Mouse (Mus musculus) CH12.LX (cell line): ENCODE measurements at regions not wholly inside any gene's neighbourhood (a gene's known extent, or its start where the extent isn't known, plus 50 kb on each side); places are given as distances from the start of the nearest gene placed in this dataset.

Source experiments
- DNase-seq: peaks from one replicate; pipeline ENCODE4 v3.0.0-alpha.2; 2013; ENCODE audit errors: extremely low read depth
- H3K27ac ChIP-seq: 2 replicates; pipeline ENCODE4 v1.5.1; 2012; ENCODE audit warnings: low read depth, mild to moderate bottlenecking, control low read depth, moderate library complexity; ENCODE audit not compliant: insufficient read depth
- H3K27me3 ChIP-seq: replicated peaks from 2 replicates; pipeline ENCODE3; 2012; ENCODE audit warnings: inconsistent platforms
- H3K36me3 ChIP-seq, 2 experiments: replicated peaks in 1 of 2; 2 replicates each; pipeline versions ENCODE3 to v1.6.1; 2012; ENCODE audit warnings: inconsistent platforms in 1 of 2, low read length in 1 of 2, mild to moderate bottlenecking in 1 of 2, mixed read lengths in 1 of 2, moderate library complexity in 1 of 2; ENCODE audit not compliant: control insufficient read depth in 1 of 2, insufficient read depth in 1 of 2
- H3K4me1 ChIP-seq, 2 experiments: 2 replicates each; pipeline ENCODE4 v1.6.1; 2012; ENCODE audit warnings: inconsistent platforms in 1 of 2, moderate library complexity in 1 of 2; ENCODE audit not compliant: insufficient read depth in 2 of 2, control insufficient read depth in 1 of 2
- H3K4me2 ChIP-seq: 2 replicates; pipeline ENCODE4 v1.6.1; 2012; ENCODE audit warnings: low read depth, mild to moderate bottlenecking, control low read depth; ENCODE audit not compliant: poor library complexity, insufficient read depth, severe bottlenecking
- H3K4me3 ChIP-seq, 3 experiments: fragments of 150-350 bp in 1 of 3; sonication (generic) in 1 of 3; replicated peaks in 1 of 3; 2 replicates each; pipeline versions ENCODE3 to v1.5.1; 2011 to 2012; ENCODE audit warnings: low read depth in 2 of 3, low read length in 2 of 3, mild to moderate bottlenecking in 2 of 3, moderate library complexity in 2 of 3, control low read depth in 1 of 3, improper control_type of control experiment in 1 of 3, inconsistent platforms in 1 of 3, mixed read lengths in 1 of 3; ENCODE audit not compliant: poor library complexity in 1 of 3
- H3K79me2 ChIP-seq: replicated peaks from 2 replicates; pipeline ENCODE4 v1.6.1; 2012; ENCODE audit warnings: mild to moderate bottlenecking, moderate library complexity; ENCODE audit not compliant: control insufficient read depth, poor library complexity, insufficient read depth, severe bottlenecking; ENCODE audit errors: extremely low read depth
- H3K9ac ChIP-seq: 2 replicates; pipeline ENCODE4 v1.6.1; 2012; ENCODE audit warnings: low read depth, mild to moderate bottlenecking, control low read depth, moderate library complexity; ENCODE audit not compliant: insufficient read depth
- H3K9me3 ChIP-seq: replicated peaks from 2 replicates; pipeline ENCODE3; 2012; ENCODE audit warnings: low read length, inconsistent platforms, mixed read lengths
- BHLHE40 ChIP-seq: IDR thresholded peaks from 2 replicates; pipeline ENCODE4 v1.6.1; 2011; ENCODE audit warnings: mild to moderate bottlenecking, low read depth, low read length, improper control_type of control experiment
- CTCF ChIP-seq, 2 experiments: IDR thresholded peaks in 1 of 2; conservative IDR thresholded peaks in 1 of 2; 2 replicates each; pipeline ENCODE4 v1.5.1; 2011 to 2012; ENCODE audit warnings: low read depth in 2 of 2, low read length in 2 of 2, improper control_type of control experiment in 1 of 2, inconsistent platforms in 1 of 2, mild to moderate bottlenecking in 1 of 2, moderate library complexity in 1 of 2
- E2F4 ChIP-seq: IDR thresholded peaks from 2 replicates; pipeline ENCODE4 v1.6.1; 2011; ENCODE audit warnings: low read depth, low read length, improper control_type of control experiment; ENCODE audit not compliant: insufficient replicate concordance
- ELF1 ChIP-seq: IDR thresholded peaks from 2 replicates; pipeline ENCODE4 v1.6.1; 2014; ENCODE audit warnings: low read depth, mild to moderate bottlenecking, inconsistent platforms, low read length, improper control_type of control experiment
- GABPA ChIP-seq: IDR thresholded peaks from 2 replicates; pipeline ENCODE4 v1.6.1; 2012; ENCODE audit warnings: low read depth, low read length, improper control_type of control experiment, inconsistent platforms; ENCODE audit not compliant: insufficient replicate concordance
- IRF4 ChIP-seq: IDR thresholded peaks from 2 replicates; pipeline ENCODE4 v1.6.1; 2014; ENCODE audit warnings: low read depth, mild to moderate bottlenecking, inconsistent platforms, low read length, improper control_type of control experiment
- JUN ChIP-seq: IDR thresholded peaks from 2 replicates; pipeline ENCODE4 v1.6.1; 2011; ENCODE audit warnings: low read depth, mild to moderate bottlenecking, low read length, improper control_type of control experiment, moderate library complexity; ENCODE audit not compliant: insufficient read depth
- KAT2A ChIP-seq: IDR thresholded peaks from 2 replicates; pipeline ENCODE4 v1.6.1; 2012; ENCODE audit warnings: low read length, improper control_type of control experiment, inconsistent platforms; ENCODE audit not compliant: insufficient replicate concordance
- MAZ ChIP-seq: IDR thresholded peaks from 2 replicates; pipeline ENCODE4 v1.6.1; 2012; ENCODE audit warnings: low read depth, mild to moderate bottlenecking, inconsistent platforms, low read length, improper control_type of control experiment, moderate library complexity
- MYC ChIP-seq: IDR thresholded peaks from 2 replicates; pipeline ENCODE4 v1.6.1; 2011; ENCODE audit warnings: low read depth, mild to moderate bottlenecking, improper control_type of control experiment, low read length
- POLR2AphosphoS2 ChIP-seq: IDR thresholded peaks from 2 replicates; pipeline ENCODE4 v1.6.1; 2011; ENCODE audit warnings: low read depth, low read length, improper control_type of control experiment
- RAD21 ChIP-seq: IDR thresholded peaks from 2 replicates; pipeline ENCODE4 v1.6.1; 2011; ENCODE audit warnings: low read depth, mild to moderate bottlenecking, low read length, improper control_type of control experiment, moderate library complexity
- SMC3 ChIP-seq: IDR thresholded peaks from 2 replicates; pipeline ENCODE4 v1.6.1; 2011; ENCODE audit warnings: low read depth, low read length, improper control_type of control experiment
- TCF12 ChIP-seq: IDR thresholded peaks from 2 replicates; pipeline ENCODE4 v1.6.1; 2014; ENCODE audit warnings: low read depth, mild to moderate bottlenecking, inconsistent platforms, low read length, improper control_type of control experiment
- UBTF ChIP-seq: IDR thresholded peaks from 2 replicates; pipeline ENCODE4 v1.6.1; 2012; ENCODE audit warnings: low read depth, mild to moderate bottlenecking, inconsistent platforms, low read length, improper control_type of control experiment, moderate library complexity
- USF1 ChIP-seq: IDR thresholded peaks from 2 replicates; pipeline ENCODE4 v1.6.1; 2014; ENCODE audit warnings: low read depth, mild to moderate bottlenecking, inconsistent platforms, low read length, improper control_type of control experiment
- ZNF384 ChIP-seq: IDR thresholded peaks from 2 replicates; pipeline ENCODE4 v1.6.1; 2012; ENCODE audit warnings: low read depth, low read length, improper control_type of control experiment, inconsistent platforms
- dilution Hi-C: fragments of 300-500 bp; cut with MboI; formaldehyde crosslinking; loops from 2 replicates; pipeline ENCODE4 v1.14.3; 2020; ENCODE audit warnings: low sequenced_read_pairs; ENCODE audit not compliant: extremely low pct_unique_long_range_greater_than_20kb, extremely low pct_ligation_motif_present
- in situ Hi-C: fragments of 300-500 bp; cut with MboI; formaldehyde crosslinking; loops from 3 replicates; pipeline ENCODE4 v1.14.3; 2019; ENCODE audit warnings: low sequenced_read_pairs, low pct_ligation_motif_present, low pct_unique_long_range_greater_than_20kb, mixed read lengths

DNA sequence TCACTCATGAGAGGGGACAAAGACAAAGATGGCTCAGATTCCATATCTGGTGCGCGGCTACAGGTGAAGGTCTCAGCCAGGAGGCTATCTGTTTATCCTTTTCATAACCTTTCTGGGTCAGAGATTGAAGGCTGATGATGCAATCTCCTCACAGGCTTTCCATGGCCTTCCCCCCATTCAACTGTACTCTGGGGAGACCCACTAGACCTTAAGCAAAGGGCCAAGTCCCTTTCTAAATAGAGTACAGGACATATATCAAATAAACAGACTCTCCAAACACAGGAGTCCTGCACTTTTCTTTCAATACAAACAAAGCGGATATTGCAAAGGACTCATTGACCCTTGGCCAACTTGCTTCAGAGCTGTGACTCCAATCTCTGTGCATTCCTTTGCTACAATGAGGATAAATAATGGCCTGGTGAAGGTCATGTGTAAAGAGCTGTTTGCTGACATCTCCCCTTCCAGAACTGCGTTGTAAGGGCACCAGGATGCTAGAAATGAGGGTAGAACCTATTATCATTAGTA is 267.3 kb downstream of the Rnd3 start:
- TF ChIP-seq RAD21: no peak
- dilution Hi-C loops (no loop called here), in situ Hi-C loops (no loop called here)
- Histone ChIP-seq H3K27ac (no peak overlapping the region), H3K36me3 (no peaks in the 10 kb centered on the region), H3K27me3 (no peaks in the 10 kb centered on the region), H3K4me2 (no peak overlapping the region), H3K79me2 (no peaks in the 10 kb centered on the region), H3K4me3 (no peak overlapping the region), H3K9ac (no peak overlapping the region), H3K4me1 (no peaks in the 10 kb centered on the region), H3K9me3 (no peaks in the 10 kb centered on the region)
- DNase-seq: no peak

DNA sequence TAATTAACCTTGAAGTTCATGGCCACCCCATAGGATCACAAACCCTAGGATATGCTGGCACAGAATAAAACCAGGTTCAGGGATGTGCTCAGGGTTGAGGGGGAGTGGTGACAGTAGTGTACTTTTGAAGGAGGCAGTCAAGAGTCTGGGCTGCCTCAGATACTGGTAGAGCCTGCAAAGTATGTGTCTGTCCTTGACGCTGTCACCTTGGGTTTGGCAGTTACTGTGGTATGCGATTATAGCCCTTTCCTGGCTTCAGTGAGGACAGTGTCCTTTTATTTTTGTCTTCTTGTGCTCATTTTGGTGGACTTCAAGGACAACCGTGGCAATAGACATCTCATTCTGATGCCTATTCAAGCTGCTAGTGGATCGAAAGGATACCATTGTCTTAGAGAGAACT is 268.1 kb downstream of the Rnd3 start:
- dilution Hi-C loops (no loop called here), in situ Hi-C loops (no loop called here)
- H3K79me2 ChIP-seq: no peaks in the 10 kb centered on the region
- no peak overlapping the region for H3K27ac ChIP-seq
- no peak overlapping the region for H3K4me3 ChIP-seq
- TF ChIP-seq SMC3 (no peak), JUN (no peak), MYC (no peak), UBTF (no peak), MAZ (no peak), USF1 (no peak), ZNF384 (no peak), GABPA (no peak), ELF1 (no peak), TCF12 (no peak), E2F4 (no peak), KAT2A (no peak), BHLHE40 (no peak), IRF4 (no peak), POLR2AphosphoS2 (no peak), CTCF (conservative IDR thresholded peaks at IDR 0.05 in 1 of 2, IDR thresholded peaks at IDR 0.05 in 1 of 2; ENCODE audit: low read depth in 2 of 2, low read length in 2 of 2) (no peak)
- no peak for DNase-seq
- H3K9ac ChIP-seq: no peak overlapping the region
- no peaks in the 10 kb centered on the region for H3K27me3 ChIP-seq
- no peak overlapping the region for H3K4me2 ChIP-seq
- no peaks in the 10 kb centered on the region for H3K4me1 ChIP-seq
- H3K36me3 ChIP-seq: no peaks in the 10 kb centered on the region
- H3K9me3 ChIP-seq: no peaks in the 10 kb centered on the region
